Mouse (Mus musculus) testis, adult 2 months (tissue): Measurements from ENCODE around the gene Ciz1. TPM values are rescaled to one million over a fixed set of nuclear protein-coding genes. Genes with fewer than 3 reads are reported as not detected.
A peak's percentile ranks its signal among the peaks of the same experiment; 100 is the strongest.

Experiments used
- H3K27ac ChIP-seq: fragments of 200-500 bp; 2 replicates; pipeline ENCODE4 v1.5.1; 2012; ENCODE audit warnings: low read depth, low read length; ENCODE audit not compliant: control insufficient read depth, insufficient read depth
- H3K27me3 ChIP-seq: fragments of 200-500 bp; 2 replicates; pipeline ENCODE4 v1.6.1; 2012; ENCODE audit warnings: mild to moderate bottlenecking, low read length, moderate library complexity; ENCODE audit not compliant: control insufficient read depth, insufficient read depth
- H3K36me3 ChIP-seq: fragments of 200-500 bp; 2 replicates; pipeline ENCODE4 v1.6.1; 2012; ENCODE audit warnings: mild to moderate bottlenecking, low read length; ENCODE audit not compliant: control insufficient read depth, insufficient read depth
- H3K4me1 ChIP-seq: fragments of 200-500 bp; 2 replicates; pipeline ENCODE4 v1.6.1; 2012; ENCODE audit warnings: low read length; ENCODE audit not compliant: control insufficient read depth, insufficient read depth
- H3K4me3 ChIP-seq: fragments of 200-500 bp; 2 replicates; pipeline ENCODE4 v1.5.1; 2012; ENCODE audit warnings: low read depth, mild to moderate bottlenecking, low read length, moderate library complexity, mixed read lengths; ENCODE audit not compliant: control insufficient read depth
- CTCF ChIP-seq: fragments of 200-500 bp; IDR thresholded peaks from 2 replicates; pipeline ENCODE4 v1.5.1; 2012; ENCODE audit warnings: low read depth, mild to moderate bottlenecking, inconsistent platforms, low read length, moderate library complexity; ENCODE audit not compliant: control insufficient read depth, insufficient read depth, insufficient replicate concordance
- POLR2A ChIP-seq: fragments of 200-500 bp; IDR thresholded peaks from 2 replicates; pipeline ENCODE4 v1.6.1; 2012; ENCODE audit warnings: low read depth, mild to moderate bottlenecking, inconsistent platforms, low read length, moderate library complexity; ENCODE audit not compliant: control insufficient read depth
- polyA plus RNA-seq: library from polyadenylated mRNA; depleted of rRNA; stranded (reverse); fragments of >200 nt; gene quantifications from 2 replicates; pipeline ENCODE4 v1.2.3, GENCODE M21; 2012; rRNA removed

Ciz1 gene
- polyA plus RNA-seq, 1 experiment = 255 TPM

GRCm38 (mm10) chr2:32423481-32424331 lies 71.6 kb downstream of the Ciz1 start:
- H3K36me3 ChIP-seq = no peaks in the 10 kb centered on the region
- no peak for TF ChIP-seq CTCF
- TF ChIP-seq POLR2A = no peak
- H3K27me3 ChIP-seq = no peaks in the 10 kb centered on the region
- peak overlapping the region; percentile 9; the same call in 1 of the 2 replicates for H3K27ac ChIP-seq
- H3K4me3 ChIP-seq = no peak overlapping the region
- peaks cover 3% of the 10 kb centered on the region; the same call in 1 of the 2 replicates for H3K4me1 ChIP-seq

- H3K36me3 ChIP-seq = no peaks in the 10 kb centered on the region
- no peak overlapping the region for H3K27ac ChIP-seq
- H3K4me3 ChIP-seq = no peak overlapping the region
- peaks cover 3% of the 10 kb centered on the region; the same call in 1 of the 2 replicates for H3K4me1 ChIP-seq
- TF ChIP-seq CTCF (no peak), POLR2A (no peak)
- H3K27me3 ChIP-seq = no peaks in the 10 kb centered on the region
Measured at GRCm38 (mm10) chr2:32424796-32425195, 72.7 kb downstream of the Ciz1 start.

GRCm38 (mm10) chr2:32425568-32425967 lies 73.4 kb downstream of the Ciz1 start:
- Histone ChIP-seq H3K27me3 (no peaks in the 10 kb centered on the region), H3K4me3 (no peak overlapping the region), H3K36me3 (no peaks in the 10 kb centered on the region), H3K4me1 (no peaks in the 10 kb centered on the region), H3K27ac (no peak overlapping the region)
- TF ChIP-seq CTCF = no peak
- no peak for TF ChIP-seq POLR2A

GRCm38 (mm10) chr2:32426141-32426540 lies 74.0 kb downstream of the Ciz1 start:
- Histone ChIP-seq H3K4me1 (no peaks in the 10 kb centered on the region), H3K27me3 (no peaks in the 10 kb centered on the region), H3K27ac (no peak overlapping the region), H3K4me3 (no peak overlapping the region), H3K36me3 (no peaks in the 10 kb centered on the region)
- TF ChIP-seq POLR2A (no peak), CTCF (no peak)

- Histone ChIP-seq H3K27me3 (no peaks in the 10 kb centered on the region), H3K36me3 (no peaks in the 10 kb centered on the region), H3K4me1 (no peaks in the 10 kb centered on the region), H3K4me3 (no peak overlapping the region), H3K27ac (no peak overlapping the region)
- no peak for TF ChIP-seq POLR2A
- TF ChIP-seq CTCF = no peak
Measured at GRCm38 (mm10) chr2:32427720-32428119, 75.6 kb downstream of the Ciz1 start.

GRCm38 (mm10) chr2:32428262-32428722 lies 76.2 kb downstream of the Ciz1 start:
- no peak overlapping the region for H3K4me3 ChIP-seq
- TF ChIP-seq POLR2A (no peak), CTCF (no peak)

GRCm38 (mm10) chr2:32429215-32429891 lies 77.2 kb downstream of the Ciz1 start:
- no peak overlapping the region for H3K4me3 ChIP-seq
- H3K27me3 ChIP-seq = no peaks in the 10 kb centered on the region
- TF ChIP-seq CTCF (no peak), POLR2A (no peak)
- H3K36me3 ChIP-seq = no peaks in the 10 kb centered on the region
- H3K4me1 ChIP-seq = no peaks in the 10 kb centered on the region
- no peak overlapping the region for H3K27ac ChIP-seq

More at GRCm38 (mm10) chr2:32428262-32428722, 76.2 kb downstream of the Ciz1 start:
- Histone ChIP-seq H3K4me1 (no peaks in the 10 kb centered on the region), H3K27ac (no peak overlapping the region), H3K27me3 (no peaks in the 10 kb centered on the region), H3K36me3 (no peaks in the 10 kb centered on the region)

Other genes starting within 250 kb of the Ciz1 start
- 5.5 and 5.7 TPM in 2 replicates for gene Prrc2b, start 201.2 kb upstream of the Ciz1 start, polyA plus RNA-seq
- 185 and 204 TPM in 2 replicates for gene Pomt1, start 115.7 kb upstream of the Ciz1 start, polyA plus RNA-seq
- gene Uck1, start 92.2 kb upstream of the Ciz1 start, polyA plus RNA-seq = 23.5 and 24.5 TPM in 2 replicates
- 36.0 and 36.7 TPM in 2 replicates for gene Golga2, start 64.9 kb upstream of the Ciz1 start, polyA plus RNA-seq
- 381 and 421 TPM in 2 replicates for gene Swi5, start 64.3 kb upstream of the Ciz1 start, polyA plus RNA-seq
- 36.3 and 39.4 TPM in 2 replicates for gene Dnm1, start 1.0 kb downstream of the Ciz1 start, polyA plus RNA-seq
- 92.9 and 102 TPM in 2 replicates for gene 1110008P14Rik, start 29.6 kb downstream of the Ciz1 start, polyA plus RNA-seq
- gene Lcn2, start 35.9 kb downstream of the Ciz1 start, polyA plus RNA-seq = 197 and 328 TPM in 2 replicates
- 7.5 and 7.6 TPM in 2 replicates for gene Ptges2, start 43.6 kb downstream of the Ciz1 start, polyA plus RNA-seq
- 19.9 and 22.7 TPM in 2 replicates for gene Naif1, start 98.1 kb downstream of the Ciz1 start, polyA plus RNA-seq
- gene Slc25a25, start 99.1 kb downstream of the Ciz1 start, polyA plus RNA-seq = 36.7 and 38.4 TPM in 2 replicates
- gene Fam102a, start 183.0 kb downstream of the Ciz1 start, polyA plus RNA-seq = 15.4 and 17.6 TPM in 2 replicates
- 100 and 110 TPM in 2 replicates for gene Dpm2, start 218.5 kb downstream of the Ciz1 start, polyA plus RNA-seq
- 39.7 and 47.8 TPM in 2 replicates for gene Pip5kl1, start 222.5 kb downstream of the Ciz1 start, polyA plus RNA-seq
- gene 9430097D07Rik, start 223.4 kb downstream of the Ciz1 start, polyA plus RNA-seq = 2.2 and 2.3 TPM in 2 replicates
- gene St6galnac4, start 234.8 kb downstream of the Ciz1 start, polyA plus RNA-seq = 1.4 and 1.6 TPM in 2 replicates
- gene St6galnac6, start 247.4 kb downstream of the Ciz1 start, polyA plus RNA-seq = 17.6 and 24.7 TPM in 2 replicates